19 mouse cellular contexts compared by ENCODE assay signal in the genomic region with DNA sequence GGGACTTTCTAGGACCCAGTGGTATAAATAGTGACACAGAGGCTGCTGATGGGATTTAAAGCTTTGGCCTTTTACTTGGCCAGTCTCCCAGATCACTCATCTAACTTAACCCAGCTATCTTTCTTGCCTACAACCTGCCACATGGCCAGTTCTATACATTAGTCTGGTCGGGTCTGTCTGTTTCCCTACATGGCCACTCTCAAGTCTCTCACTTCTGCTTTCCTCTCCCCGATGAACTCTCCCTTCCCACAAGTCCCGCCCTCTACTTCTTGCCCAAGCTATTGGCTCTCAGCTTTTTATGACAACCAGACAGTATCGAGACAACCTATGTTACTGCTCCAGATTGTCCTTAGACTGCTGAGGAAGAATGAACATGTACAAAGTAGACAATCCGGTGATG. TPM values are rescaled to one million over a fixed set of nuclear protein-coding genes. Genes with fewer than 3 reads are reported as not detected.
DNase-seq lines count a peak whose midpoint lies in the region; ATAC-seq and TF ChIP-seq lines count a peak whose summit lies in the region.
"Had no signal": no experiment of that assay in that cellular context is flagged by ENCODE, and none has a peak within 500 bp of the region (broad histone marks: within the 10 kb centered on the region; RNA-seq: fewer than 3 reads in every experiment).

No protein-coding gene starts in this region.

- no peak overlapping the region for H3K4me2 ChIP-seq in lung, postnatal 0 days (replicated peaks; ENCODE audit: low read depth, low read length)
- no peak overlapping the region for H3K4me2 ChIP-seq in hindbrain, embryonic 12.5 days (replicated peaks)
- H3K4me2 ChIP-seq: embryonic facial prominence, embryonic 12.5 days; hindbrain, embryonic 15.5 days; liver, embryonic 13.5 days had no signal

- H3K9me3 ChIP-seq in lung, postnatal 0 days (ENCODE audit: low read length), result no peaks in the 10 kb centered on the region
- H3K9me3 ChIP-seq in hindbrain, embryonic 12.5 days (replicated peaks), result no peaks in the 10 kb centered on the region
- H3K9me3 ChIP-seq: embryonic facial prominence, embryonic 12.5 days; hindbrain, embryonic 15.5 days; limb, embryonic 10.5 days; liver, embryonic 13.5 days had no signal

- H3K9ac ChIP-seq in lung, postnatal 0 days (replicated peaks; ENCODE audit: low read depth), result no peak overlapping the region
- H3K9ac ChIP-seq in hindbrain, embryonic 12.5 days, result no peak overlapping the region
- H3K9ac ChIP-seq: embryonic facial prominence, embryonic 12.5 days; hindbrain, embryonic 15.5 days; liver, embryonic 13.5 days had no signal

- no peak overlapping the region for H3K4me3 ChIP-seq in lung, postnatal 0 days (ENCODE audit: low read depth, low read length)
- no peak overlapping the region for H3K4me3 ChIP-seq in lung, adult 2 months (replicated peaks; ENCODE audit: extremely low read depth, low read depth, low read length)
- H3K4me3 ChIP-seq in hindbrain, embryonic 12.5 days, result no peak overlapping the region
- H3K4me3 ChIP-seq: embryonic facial prominence, embryonic 12.5 days; hindbrain, embryonic 15.5 days; limb, embryonic 10.5 days; liver, embryonic 13.5 days had no signal

- 69% methylated on average over 5 of the region's 5 CpGs for WGBS in lung, postnatal 0 days
- 68% methylated on average over 5 of the region's 5 CpGs for WGBS in lung, adult 2 months
- WGBS in hindbrain, embryonic 12.5 days, result 84% methylated on average over 5 of the region's 5 CpGs

- H3K36me3 ChIP-seq in lung, postnatal 0 days (ENCODE audit: insufficient read depth, low read length), result no peaks in the 10 kb centered on the region
- H3K36me3 ChIP-seq in hindbrain, embryonic 12.5 days, result no peaks in the 10 kb centered on the region
- H3K36me3 ChIP-seq: embryonic facial prominence, embryonic 12.5 days; hindbrain, embryonic 15.5 days; limb, embryonic 10.5 days; liver, embryonic 13.5 days had no signal

- no peak for TF ChIP-seq CTCF in lung, postnatal 0 days (IDR thresholded peaks at IDR 0.05)
- TF ChIP-seq CTCF in lung, adult 2 months (IDR thresholded peaks at IDR 0.05; ENCODE audit: insufficient read depth, low read length), result no peak

- H3K27ac ChIP-seq in lung, postnatal 0 days (ENCODE audit: low read length), result no peak overlapping the region
- no peak overlapping the region for H3K27ac ChIP-seq in hindbrain, embryonic 12.5 days
- H3K27ac ChIP-seq: embryonic facial prominence, embryonic 12.5 days; hindbrain, embryonic 15.5 days; limb, embryonic 10.5 days; liver, embryonic 13.5 days had no signal

- H3K4me1 ChIP-seq in lung, postnatal 0 days (ENCODE audit: insufficient read depth, low read depth, low read length), result no peaks in the 10 kb centered on the region
- H3K4me1 ChIP-seq in lung, adult 2 months (ENCODE audit: control insufficient read depth, insufficient read depth, low read length), result no peaks in the 10 kb centered on the region
- no peaks in the 10 kb centered on the region for H3K4me1 ChIP-seq in hindbrain, embryonic 12.5 days
- H3K4me1 ChIP-seq: embryonic facial prominence, embryonic 12.5 days; hindbrain, embryonic 15.5 days; limb, embryonic 10.5 days; liver, embryonic 13.5 days had no signal

- no peak for ATAC-seq in lung, postnatal 0 days
- peak; percentile 99 for ATAC-seq in megakaryocyte progenitor cell, adult 5-6 weeks (replicated peaks; ENCODE audit: poor library complexity)
- ATAC-seq in inflammation-experienced regulatory T-cells, adult 6 months, result no peak
- no peak for ATAC-seq in hindbrain, embryonic 12.5 days (ENCODE audit: low FRiP score)
- ATAC-seq: Patski had no signal

- peak; percentile 34 for DNase-seq in lung, postnatal 0 days (ENCODE audit: low spot score)
- no peak for DNase-seq in lung, adult 2 months
- peak; percentile 14 for DNase-seq in adipocyte (ENCODE audit: low spot score)
- no peak for DNase-seq in thymus, postnatal 0 days (ENCODE audit: low spot score)
- DNase-seq: cerebellum, adult 11-12 months; cerebellum, postnatal 36 days; gastrocnemius, postnatal 14 days; heart, postnatal 10 days; kidney, adult 11 months; layer of hippocampus, postnatal 36 days; liver, embryonic 13.5 days; thymus, postnatal 25 days had no signal

- no peaks in the 10 kb centered on the region for H3K27me3 ChIP-seq in lung, postnatal 0 days (replicated peaks; ENCODE audit: insufficient read depth, low read length)
- no peaks in the 10 kb centered on the region for H3K27me3 ChIP-seq in hindbrain, embryonic 12.5 days
- H3K27me3 ChIP-seq: embryonic facial prominence, embryonic 12.5 days; hindbrain, embryonic 15.5 days had no signal

- TF ChIP-seq EP300 in lung, postnatal 0 days (IDR thresholded peaks at IDR 0.05), result no peak

- TF ChIP-seq POLR2A in lung, adult 2 months (IDR thresholded peaks at IDR 0.05; ENCODE audit: borderline replicate concordance, extremely low read depth, low read depth, low read length), result no peak

RNA-seq across cellular contexts. Expression of a gene that starts 7.1 kb away (rescaled TPM):
- 56.5 and 60.8 TPM in 2 replicates for polyA plus RNA-seq in lung, postnatal 0 days (2015; fragmentation: Nextera tagmentation; extraction: Ambion mirVana)
- polyA plus RNA-seq in lung, adult 2 months (2012; rRNA removed), result 27.8 and 35.6 TPM in 2 replicates
- total RNA-seq in megakaryocyte progenitor cell, adult 5-6 weeks (2015), result 24.8 and 25.9 TPM in 2 replicates
- 40.3 and 47.1 TPM in 2 replicates for total RNA-seq in megakaryocyte progenitor cell, adult 5-6 weeks (2017)
- 10 to 100 TPM; 26.8 to 33.5 (median 32.7) TPM for polyA plus RNA-seq in inflammation-experienced regulatory T-cells, adult 6 months (2017; shearing (Covaris generic))
- polyA plus RNA-seq in thymus, postnatal 0 days (2015; fragmentation: Nextera tagmentation; extraction: Ambion mirVana), result 90.2 and 91.4 TPM in 2 replicates
- 123 and 128 TPM in 2 replicates for polyA plus RNA-seq in hindbrain, embryonic 12.5 days (2016; fragmentation: Nextera tagmentation; extraction: Ambion mirVana)

RNA-seq across cellular contexts. Expression of a gene that starts 27.9 kb away (rescaled TPM):
- polyA plus RNA-seq in lung, postnatal 0 days (2015; fragmentation: Nextera tagmentation; extraction: Ambion mirVana), result 2.6 and 2.8 TPM in 2 replicates
- polyA plus RNA-seq in lung, adult 2 months (2012; rRNA removed), result 4.8 and 5.7 TPM in 2 replicates
- 13.6 and 22.0 TPM in 2 replicates for total RNA-seq in megakaryocyte progenitor cell, adult 5-6 weeks (2015)
- total RNA-seq in megakaryocyte progenitor cell, adult 5-6 weeks (2017), result 4.0 and 7.0 TPM in 2 replicates
- 10 to 100 TPM in 2 of 3 experiments, 1 to 10 TPM in 1; 4.9 to 10.6 (median 10.0) TPM for polyA plus RNA-seq in inflammation-experienced regulatory T-cells, adult 6 months (2017; shearing (Covaris generic))
- 4.3 and 4.9 TPM in 2 replicates for polyA plus RNA-seq in thymus, postnatal 0 days (2015; fragmentation: Nextera tagmentation; extraction: Ambion mirVana)
- polyA plus RNA-seq in hindbrain, embryonic 12.5 days (2016; fragmentation: Nextera tagmentation; extraction: Ambion mirVana), result 18.4 and 19.6 TPM in 2 replicates

Comparison
In these comparisons a context has a peak if more than half of its experiments do, and no peak if none do; other contexts are left out.
1. DNase-seq: peak in lung, postnatal 0 days (single experiment) and adipocyte (single experiment); none in lung, adult 2 months (single experiment) and thymus, postnatal 0 days (single experiment).